Mouse (Mus musculus) adrenal gland, adult 8-10 months (tissue): ENCODE results near the gene Gas7. TPM values are rescaled to one million over a fixed set of nuclear protein-coding genes. Genes with fewer than 3 reads are reported as not detected.

ENCODE experiments used
- DNase-seq: peaks from one replicate; pipeline ENCODE4 v3.0.0; 2022
- total RNA-seq, 4 experiments: library from RNA; stranded (reverse); gene quantifications; 2 replicates each; pipeline ENCODE4 v1.2.4; 2022

Gas7 gene
- total RNA-seq, 4 experiments from 2014 or later, result 48.7 to 104 (median 74.3) TPM

DNA sequence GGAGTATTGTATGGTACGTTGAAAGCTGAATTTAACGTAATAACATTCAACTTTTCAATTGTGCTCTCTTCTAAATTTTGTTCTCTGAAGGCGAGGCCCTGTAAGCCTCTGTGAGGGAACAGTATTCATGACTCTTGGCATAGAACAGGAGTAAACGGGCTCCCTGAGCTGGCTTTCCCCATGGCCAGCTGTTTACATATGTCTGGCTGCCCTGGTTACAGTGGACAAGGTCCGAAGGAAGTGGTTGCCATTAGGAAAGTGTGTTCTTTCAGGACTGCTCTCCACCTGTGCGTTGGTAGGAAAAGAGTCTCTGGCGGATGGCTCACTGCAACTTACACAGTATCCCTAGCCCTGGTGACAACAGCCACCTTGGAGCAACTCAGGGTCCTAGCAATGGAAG, 171.9 kb downstream of the Gas7 start:
- DNase-seq, result no peak

DNA sequence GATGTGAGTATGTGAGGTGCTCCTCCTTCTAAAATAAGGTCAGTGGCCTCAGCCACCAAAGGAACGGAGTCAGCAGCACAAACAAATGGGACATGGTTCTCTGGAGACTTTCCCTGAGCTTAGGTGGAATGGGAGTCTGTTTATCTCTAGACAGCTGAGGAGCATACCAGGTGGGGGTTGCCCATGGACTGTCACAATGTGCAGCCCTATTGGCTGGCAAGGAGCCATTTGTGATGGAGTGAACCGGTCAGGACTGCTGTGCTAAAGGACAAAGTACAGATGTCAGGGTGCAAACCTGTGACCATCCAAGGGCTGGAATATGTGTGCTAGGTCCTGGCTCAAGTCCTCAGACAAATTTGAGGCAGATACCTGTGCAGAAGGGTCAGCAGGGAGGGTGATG, 173.3 kb downstream of the Gas7 start:
- DNase-seq, result no peak

DNA sequence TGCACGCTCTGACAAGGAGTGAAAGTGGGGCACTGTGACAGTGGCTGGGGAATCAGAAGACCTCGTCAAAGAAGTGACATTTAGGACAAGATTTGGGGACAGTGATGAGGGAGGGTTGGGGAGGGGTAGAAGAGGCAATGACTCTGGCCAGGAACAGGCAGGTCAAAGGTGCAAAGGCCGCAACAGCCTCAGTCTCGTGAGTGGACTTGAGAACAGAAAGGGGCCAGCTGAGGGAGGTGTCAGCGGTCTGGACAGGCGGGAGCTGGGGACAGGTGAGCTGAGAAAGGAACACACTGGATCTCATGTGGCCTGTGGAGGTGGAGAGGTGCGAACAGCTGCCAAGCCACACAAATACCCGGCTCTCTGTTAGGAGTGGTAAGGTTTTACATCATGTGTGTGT, 177.7 kb downstream of the Gas7 start:
- DNase-seq, result no peak

DNA sequence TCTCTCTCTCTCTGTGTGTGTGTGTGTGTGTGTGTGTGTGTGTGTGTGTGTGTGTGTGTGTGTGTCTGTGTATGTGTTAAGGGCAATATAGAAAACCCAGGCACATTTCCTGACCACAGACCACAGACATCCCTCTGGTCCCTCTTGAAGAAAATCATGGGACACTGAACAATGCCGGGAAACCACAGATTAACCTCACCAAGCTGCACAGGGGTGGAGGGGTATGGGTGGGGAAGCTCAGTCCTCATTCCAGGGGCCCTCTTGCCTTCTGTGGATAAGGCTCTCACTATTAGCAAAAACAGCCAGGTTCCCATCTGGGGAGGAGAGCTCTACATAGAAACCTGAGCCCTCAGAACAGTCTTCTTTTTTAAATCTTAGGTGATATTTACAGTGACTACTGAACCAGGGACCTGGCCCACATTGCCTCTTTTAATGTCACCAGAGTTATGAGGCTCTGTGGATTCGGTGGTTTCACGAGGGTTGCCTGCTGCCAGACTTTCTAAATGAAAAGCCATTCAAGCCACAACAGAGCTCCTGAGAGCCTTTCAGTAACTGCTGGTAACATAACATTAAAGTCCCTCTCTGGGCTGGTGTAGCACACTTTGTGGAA, 178.5 kb downstream of the Gas7 start:
- DNase-seq, result no peak

DNA sequence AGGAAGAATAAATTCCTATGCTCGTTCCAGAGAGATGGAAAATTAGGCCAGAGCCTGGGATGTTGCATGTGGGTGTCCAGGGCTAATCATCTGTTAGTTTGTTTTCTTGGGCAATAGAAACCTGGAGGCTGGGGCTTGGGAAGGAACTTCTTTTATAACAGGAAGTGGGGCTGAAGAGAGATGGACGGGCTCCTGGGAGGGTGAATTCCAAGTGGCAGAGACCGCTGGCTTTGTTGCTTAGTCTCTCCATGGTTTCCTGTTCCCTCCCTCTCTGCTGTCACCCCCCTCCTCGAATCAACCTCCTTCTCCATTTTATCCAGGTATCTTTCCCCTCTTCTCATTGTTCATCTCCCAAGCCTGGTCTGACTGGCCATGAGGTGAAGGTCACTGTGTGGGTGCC, 181.0 kb downstream of the Gas7 start:
- DNase-seq, result no peak

DNA sequence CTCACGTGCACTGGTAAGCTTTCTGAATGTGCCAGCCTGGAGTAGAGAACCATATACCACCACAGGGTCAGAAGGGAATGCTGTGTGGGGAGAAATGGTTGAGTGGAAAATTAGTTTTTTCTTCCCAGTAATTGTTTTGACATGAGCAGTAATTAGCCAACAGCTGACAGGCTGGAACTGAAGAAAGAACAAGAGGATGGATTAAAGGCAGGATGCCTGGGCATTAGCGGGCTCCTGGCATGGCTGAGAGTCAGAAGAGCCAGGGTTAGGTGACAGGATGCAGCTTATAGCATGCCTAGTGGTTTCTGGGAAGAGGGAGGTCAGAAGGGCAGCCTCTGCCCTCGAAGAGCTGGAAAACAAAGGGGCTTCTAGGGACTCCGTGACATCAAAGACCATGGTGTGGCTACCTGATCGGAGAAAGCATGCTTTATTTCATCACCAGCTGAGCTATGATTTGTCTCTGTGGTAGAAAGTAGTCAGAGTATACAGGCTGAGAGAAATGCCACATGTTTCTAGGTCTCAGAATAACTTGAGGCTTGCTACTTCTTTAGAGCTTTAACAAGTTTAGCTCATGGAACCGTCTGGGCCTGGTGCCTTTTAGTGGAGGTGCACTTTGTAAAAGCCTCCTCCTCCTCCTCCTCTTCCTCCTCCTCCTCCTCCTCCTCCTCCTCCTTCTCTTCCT, 181.8 kb downstream of the Gas7 start:
- no peak for DNase-seq

DNA sequence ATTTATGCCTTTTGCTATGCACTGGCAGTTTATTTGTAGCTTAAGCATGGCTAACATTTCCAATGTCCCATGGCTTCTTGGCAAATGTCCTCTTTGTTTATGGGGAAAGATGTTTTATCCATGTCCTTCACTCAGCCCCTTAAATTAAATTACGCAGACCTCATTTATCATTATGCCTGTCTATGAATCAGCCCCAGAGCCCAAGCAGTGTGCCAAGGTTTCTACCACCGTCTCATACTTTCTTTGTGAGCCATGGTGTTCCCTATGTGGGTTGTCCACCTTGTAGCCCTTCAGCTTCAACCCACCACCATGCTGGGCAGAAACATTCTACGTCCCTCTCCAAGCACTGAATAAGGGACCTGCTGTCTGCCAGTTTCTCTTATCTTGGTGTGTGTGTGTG, 183.2 kb downstream of the Gas7 start:
- DNase-seq, result peak; percentile 61

DNA sequence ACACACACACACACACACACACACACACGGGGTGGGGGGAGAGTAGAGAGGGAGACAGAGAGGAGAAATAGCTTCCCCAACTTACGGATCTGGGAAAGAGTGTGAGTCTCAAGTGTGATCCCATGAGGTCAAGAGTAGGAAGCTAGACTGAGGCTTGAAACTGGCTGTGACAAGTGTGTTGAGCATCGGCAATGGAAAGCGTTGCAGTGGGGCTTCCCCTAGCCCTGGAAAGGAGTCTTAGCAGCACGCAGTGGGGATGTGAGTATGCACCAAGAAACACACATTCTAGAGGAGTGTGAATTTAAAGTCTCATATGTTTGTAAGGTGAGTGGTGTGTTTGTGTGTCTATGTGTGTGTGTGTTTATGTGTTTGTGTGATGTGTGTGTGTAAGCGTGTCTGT, 185.1 kb downstream of the Gas7 start:
- DNase-seq, result no peak

DNA sequence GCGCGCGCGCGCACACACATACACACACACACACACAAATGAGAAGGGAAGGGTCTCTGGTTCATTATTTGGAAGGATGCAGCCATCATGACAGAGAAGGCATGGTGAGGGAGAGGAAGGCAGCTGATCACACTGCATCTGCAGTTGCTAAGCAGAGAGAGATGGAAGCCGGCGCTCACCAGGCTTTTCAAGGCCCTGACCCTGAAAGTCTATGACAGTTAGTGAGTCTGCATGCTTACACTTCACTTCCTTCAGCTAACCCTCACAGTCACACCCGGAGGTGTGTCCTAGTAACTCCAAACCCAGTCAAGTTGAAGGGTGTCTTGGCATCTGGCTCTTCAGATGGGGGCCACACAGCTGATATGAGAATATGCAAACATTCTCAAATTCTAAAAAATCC, 187.2 kb downstream of the Gas7 start:
- peak; percentile 55 for DNase-seq

DNA sequence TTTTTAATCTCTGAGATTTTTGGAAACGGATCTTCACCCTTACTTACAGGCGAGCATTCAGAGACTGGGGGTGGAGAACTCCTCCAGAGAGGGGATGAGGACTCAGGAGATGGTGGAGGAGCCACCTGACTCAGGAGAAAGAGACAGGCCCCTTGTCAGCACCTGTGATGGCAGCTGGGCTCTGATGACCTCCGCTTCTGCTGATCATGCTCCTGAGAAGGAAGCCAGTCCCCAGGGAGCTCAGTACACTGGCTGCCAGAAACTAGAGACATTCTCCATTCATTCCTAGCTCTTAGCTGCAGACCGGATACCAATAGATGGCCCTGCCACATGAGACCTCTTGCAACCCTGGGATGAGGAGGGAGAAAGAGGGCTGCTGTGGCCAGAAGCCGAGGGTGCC, 187.6 kb downstream of the Gas7 start:
- no peak for DNase-seq

DNA sequence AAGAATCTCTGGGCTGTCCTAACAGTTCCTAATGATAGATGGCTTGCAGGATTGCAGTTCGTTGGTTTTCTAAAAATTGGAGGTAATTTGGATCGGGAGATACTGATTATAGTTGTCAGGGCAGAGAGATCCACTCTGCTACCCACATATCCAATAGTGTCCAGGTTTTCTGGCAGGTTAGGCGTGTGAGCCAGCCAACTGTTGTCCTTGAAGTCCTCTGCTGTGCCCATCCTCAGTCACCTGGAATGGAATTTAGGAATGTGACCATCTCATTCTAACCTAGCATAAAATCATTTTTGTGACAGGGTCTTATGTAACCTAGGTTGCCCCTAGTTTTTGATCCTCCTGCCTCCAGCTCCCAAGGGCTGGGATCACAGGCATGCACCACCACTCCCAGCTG, 188.2 kb downstream of the Gas7 start:
- no peak for DNase-seq

DNA sequence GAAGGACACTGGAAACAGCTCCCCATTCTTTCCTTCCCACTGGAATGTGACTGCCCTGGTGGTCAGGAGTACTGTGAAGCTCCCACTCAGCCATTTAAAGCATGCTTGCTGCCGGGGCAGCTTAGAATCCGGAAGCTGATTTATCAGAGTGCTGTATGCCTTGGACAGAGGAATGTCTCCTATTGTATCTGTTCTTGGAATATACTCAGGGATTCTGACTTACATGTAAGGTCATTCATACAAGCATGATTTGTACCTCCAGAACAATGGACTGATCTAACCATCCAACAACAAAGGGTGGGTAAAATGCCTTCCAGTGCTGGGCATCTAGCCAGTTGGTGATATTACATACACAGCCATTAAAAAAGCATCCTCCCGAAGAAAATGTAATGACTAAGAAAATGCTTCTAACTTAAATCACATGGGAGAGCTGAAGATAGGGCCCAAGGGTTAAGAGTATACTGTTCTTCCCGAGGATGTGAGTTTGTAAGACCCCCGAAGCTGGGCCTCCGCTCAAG, 189.5 kb downstream of the Gas7 start:
- no peak for DNase-seq

DNA sequence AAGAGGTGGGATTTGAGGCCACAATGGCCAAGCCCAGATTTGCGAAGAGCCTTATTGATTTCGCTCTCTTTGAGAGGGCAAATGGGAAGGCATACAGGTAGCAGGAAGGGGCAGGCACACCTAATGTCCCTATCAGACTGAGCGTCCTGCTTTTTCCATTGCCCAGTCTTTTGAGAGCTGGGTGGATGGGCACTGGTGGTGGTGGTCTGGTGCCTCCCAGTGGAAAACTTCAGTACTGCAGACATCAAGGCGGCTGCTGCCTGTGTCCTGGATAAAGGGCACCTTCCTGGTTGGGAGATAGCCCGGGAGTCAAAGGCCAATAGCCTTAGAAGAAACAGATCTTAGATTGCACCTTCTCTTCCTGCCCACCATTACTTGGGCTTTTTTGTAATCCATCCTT, 192.5 kb downstream of the Gas7 start:
- DNase-seq, result peak; percentile 74

DNA sequence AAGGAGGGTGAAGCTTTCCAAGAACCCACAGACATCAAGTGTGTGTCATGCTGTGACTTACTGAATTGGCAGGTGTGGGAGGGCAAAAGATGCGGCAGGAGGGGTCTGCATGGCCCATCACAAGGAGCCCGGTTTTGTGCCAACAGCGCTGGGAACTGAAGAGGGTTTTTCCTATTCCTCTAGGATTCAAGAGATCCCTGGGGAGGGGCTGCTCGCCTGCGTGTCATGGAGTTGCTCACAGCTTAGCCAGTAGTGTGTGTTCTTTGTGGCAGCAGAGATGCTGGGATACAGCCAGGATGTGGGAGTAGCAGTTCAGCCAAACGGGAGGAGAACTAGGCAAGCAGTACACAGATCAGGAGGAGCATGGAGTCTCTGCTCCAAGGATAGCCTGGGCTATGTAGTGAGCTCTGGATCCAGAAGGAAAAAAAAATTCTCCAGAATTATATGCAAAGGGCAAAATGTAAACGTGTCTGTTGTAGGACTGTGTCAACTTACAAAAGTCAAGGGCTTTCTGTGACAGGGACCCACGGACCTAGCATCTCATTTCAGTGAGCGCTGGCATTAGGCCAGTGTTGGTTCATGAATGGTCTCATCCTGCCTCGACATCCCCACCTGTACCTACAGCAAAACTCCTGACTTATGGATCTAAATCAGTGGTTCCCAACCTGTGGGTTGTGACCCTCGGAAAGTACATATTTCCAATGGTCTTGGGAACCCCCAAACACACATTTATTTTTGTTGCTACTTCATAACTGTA, 193.6 kb downstream of the Gas7 start:
- DNase-seq, result no peak

DNA sequence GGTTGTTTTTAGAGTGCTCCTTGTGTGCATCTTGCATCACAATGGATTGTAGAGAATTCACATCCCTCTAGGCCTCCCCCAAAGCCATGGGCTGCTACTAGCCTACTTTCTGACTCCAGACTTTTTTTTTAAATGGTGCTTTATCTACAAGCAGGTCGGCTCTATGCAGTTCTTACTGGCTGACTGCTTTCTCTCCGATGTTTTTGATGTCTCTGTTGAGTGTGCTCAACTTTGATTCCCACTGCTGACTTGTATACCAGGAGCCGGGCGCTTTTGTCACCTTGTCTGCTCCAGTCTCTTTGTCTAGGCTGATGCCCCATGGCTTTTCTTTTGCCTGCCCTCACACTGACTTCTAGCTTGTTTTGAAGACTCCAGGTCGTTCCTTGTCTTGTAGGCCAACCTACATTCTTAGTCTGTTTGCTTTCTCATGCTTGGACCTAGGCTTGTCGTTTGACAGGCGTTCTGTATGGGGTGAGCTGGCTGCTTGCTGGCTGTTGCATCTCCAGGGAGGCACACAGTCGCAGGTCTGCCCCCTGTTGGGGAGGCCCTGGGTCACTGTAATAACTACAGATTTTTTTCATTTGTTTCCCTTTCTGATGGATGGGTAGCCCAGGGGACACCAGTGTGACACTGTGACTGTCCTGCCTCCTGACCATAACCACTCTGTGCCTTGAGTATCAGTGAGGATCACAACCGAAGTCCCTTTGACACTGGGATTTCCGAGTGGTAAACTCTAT, 194.9 kb downstream of the Gas7 start:
- DNase-seq, result no peak

DNA sequence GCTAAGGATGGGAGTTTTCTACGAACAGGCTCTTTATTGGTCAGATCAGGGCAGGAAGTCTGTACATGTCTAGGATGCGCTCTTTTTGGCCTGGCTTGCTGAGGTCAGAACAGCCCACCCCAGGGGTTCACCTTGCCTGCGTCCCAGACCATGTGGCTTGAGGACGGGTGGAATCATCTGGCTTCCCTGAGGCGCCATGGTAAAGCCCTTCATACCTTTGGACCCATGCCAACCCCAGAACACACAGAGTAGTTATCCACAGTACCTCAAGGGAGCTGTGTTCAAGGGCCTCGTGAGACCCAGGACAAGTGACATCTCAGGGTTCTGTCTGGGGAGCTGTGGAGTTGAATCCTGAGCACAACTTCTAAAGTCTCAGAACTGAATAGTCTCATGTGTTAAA, 196.5 kb downstream of the Gas7 start:
- DNase-seq, result no peak

DNA sequence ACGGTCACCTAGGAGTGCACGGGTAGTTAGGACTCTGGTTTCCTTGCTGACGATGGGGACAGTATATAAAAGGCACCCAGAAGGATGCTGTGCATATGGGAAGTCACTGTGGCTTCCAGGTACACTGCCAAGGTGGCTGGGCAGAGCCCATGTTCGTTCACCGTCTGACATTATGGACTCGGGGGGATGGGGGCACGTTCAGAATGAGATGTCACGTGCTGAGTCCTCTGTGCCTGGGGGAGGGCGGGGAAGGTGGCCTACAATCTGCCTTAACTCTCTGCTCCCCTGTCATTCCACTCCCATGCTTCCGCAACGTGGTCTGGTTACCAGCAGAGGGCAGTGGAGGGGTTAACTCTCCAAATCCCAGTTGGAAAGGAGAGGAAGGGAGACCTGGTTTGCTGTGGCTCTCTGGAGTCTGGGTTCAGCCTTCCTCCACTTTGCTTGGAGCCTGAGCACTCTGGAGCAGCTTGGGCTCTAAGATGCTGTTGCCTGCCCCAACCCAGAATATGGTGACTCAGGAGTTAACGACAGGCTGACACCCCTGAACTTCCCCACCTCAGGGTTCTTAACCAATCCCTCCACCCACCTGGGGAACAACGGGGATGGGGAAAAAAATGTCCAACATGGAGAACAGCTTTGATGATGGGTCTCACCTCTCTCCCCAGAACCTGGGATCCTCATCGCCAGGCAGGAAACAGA, 197.1 kb downstream of the Gas7 start:
- DNase-seq, result no peak

DNA sequence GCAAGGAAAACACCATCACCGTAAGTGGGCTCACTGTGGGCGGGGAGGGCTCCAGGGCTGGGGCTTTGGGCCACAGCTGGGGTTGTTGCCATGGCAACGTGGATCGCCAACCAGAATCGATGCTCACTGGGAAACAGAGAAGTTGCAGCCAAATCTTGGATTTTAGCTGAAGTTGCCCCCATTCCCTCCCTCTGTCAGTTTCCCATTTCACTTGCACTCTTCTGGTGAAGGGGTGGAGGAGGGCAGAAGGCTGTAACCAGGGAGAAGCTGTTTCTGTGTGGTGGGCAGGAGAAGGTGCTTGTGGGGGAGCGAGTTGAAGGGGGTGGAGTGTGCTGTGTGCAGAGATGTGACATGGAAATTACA, 197.6 kb downstream of the Gas7 start:
- DNase-seq, result no peak

DNA sequence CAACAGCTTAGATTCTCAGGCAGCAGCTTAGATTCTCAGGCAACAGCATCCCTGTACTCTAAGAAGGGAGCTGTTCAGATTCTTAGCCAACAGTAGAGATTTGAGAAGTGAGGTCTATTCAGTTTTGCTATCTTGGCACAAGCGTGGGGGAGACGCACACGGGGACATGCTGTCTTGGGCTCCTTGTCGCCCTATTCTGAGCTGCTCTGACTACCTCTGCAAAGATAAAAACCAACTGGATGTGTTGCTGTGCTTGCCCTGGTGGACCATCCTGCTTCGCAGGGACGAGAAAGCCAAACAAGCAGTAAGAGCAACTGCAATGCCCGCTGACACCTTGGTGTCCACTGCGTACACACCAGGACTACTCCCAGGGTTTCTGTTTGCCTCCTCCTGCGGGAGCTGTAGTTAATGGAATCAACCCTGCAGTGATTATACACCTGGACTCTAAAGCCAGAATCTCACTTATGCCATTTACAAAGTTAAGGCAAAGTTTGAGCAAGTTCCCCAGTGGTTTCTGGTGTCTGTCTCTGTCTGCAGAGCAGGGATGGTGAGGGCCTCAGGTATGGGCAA, 198.4 kb downstream of the Gas7 start:
- no peak for DNase-seq

DNA sequence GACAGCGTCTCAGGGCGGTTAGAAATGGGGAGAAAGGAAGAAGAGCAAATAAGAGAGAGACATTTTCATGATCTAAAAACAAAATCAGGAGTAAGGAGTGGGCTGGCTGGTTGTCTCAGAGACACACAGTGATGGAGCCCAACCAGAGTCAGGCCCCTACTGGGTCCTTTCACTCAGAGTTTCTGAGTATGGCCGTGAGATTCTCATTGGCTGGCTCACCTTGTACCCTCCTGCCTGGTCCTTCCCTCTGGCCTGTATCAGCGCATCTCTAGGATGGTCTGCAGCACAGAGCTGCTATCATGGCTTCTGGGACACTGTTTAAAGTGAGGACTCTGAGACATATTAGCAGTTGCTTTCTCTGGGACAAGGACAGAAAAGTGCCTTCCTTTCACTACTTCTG, 199.3 kb downstream of the Gas7 start:
- DNase-seq, result no peak

DNA sequence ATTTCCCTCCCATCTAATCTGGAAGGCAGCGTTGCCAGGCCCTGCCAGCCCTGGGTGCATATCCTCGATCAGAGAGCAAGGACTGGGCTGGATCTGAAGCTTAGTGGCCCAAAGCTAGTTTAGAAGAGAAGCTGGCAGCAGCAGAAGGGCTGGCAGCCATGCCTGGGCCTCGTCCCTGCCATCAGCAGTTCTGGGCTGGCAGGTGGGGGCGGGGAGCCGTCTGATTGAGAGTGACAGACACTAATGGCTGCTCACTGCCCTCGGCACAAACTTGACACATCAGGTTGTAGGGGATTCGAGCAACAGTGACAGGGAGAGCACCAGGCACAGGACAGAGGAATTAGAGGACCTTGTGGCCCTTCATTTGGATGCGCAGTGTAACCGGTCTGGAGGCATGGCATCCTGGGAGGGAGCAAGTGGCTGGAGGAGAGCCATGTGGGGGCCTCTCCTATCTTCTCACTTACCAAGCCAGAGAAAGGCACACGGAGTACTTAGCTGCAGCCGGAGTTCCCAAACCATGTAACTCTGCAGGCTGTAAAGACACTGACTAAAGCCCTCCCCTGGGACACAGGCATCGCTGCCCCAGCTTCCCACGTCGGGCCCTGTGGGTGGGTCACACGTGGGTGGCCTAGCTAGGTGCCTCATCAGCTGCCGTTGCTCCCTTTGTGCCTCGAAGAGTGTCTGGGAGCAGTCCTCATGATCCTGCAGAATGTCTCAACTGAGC, 200.2 kb downstream of the Gas7 start:
- no peak for DNase-seq
